Mouse (Mus musculus) lung, postnatal 0 days (tissue): ENCODE measurements around the gene Dera. TPM values are rescaled to one million over a fixed set of nuclear protein-coding genes. Genes with fewer than 3 reads are reported as not detected.
"Not testable (repeated sequence)": the region's sequence is repeated elsewhere in the genome, so short reads cannot be mapped to it uniquely, and the experiment has no call there.

Experiments used
- ATAC-seq: fragments of 200-750 bp; cut with Nextera tagmentation; 2 replicates; pipeline ENCODE4 v1.8.0; 2017; ENCODE audit warnings: moderate library complexity
- DNase-seq: peaks from one replicate; pipeline ENCODE4 v3.0.0-alpha.2; 2016; ENCODE audit warnings: low spot score
- H3K27ac ChIP-seq: fragments of 300-500 bp; sonication (generic); 2 replicates; pipeline ENCODE4 v1.5.1; 2014; ENCODE audit warnings: antibody characterized with exemption, mild to moderate bottlenecking, low read length, mixed read lengths
- H3K27me3 ChIP-seq: fragments of 300-500 bp; sonication (generic); replicated peaks from 2 replicates; pipeline ENCODE4 v1.6.1; 2014; ENCODE audit warnings: low read length, mixed read lengths; ENCODE audit not compliant: insufficient read depth
- H3K36me3 ChIP-seq: fragments of 300-500 bp; sonication (generic); 2 replicates; pipeline ENCODE4 v1.6.1; 2014; ENCODE audit warnings: low read length, mixed read lengths; ENCODE audit not compliant: insufficient read depth
- H3K4me1 ChIP-seq: fragments of 300-500 bp; sonication (generic); 2 replicates; pipeline ENCODE4 v1.6.1; 2014; ENCODE audit warnings: antibody characterized with exemption, low read depth, low read length, mixed read lengths; ENCODE audit not compliant: insufficient read depth
- H3K4me2 ChIP-seq: fragments of 300-500 bp; sonication (generic); replicated peaks from 2 replicates; pipeline ENCODE4 v1.6.1; 2014; ENCODE audit warnings: low read depth, mild to moderate bottlenecking, low read length, moderate library complexity, mixed read lengths
- H3K4me3 ChIP-seq: fragments of 300-500 bp; sonication (generic); 2 replicates; pipeline ENCODE4 v1.5.1; 2014; ENCODE audit warnings: low read depth, low read length
- H3K9ac ChIP-seq: fragments of 300-500 bp; sonication (generic); replicated peaks from 2 replicates; pipeline ENCODE4 v1.6.1; 2014; ENCODE audit warnings: low read depth, mild to moderate bottlenecking
- H3K9me3 ChIP-seq: fragments of 300-500 bp; sonication (generic); 2 replicates; pipeline ENCODE4 v1.6.1; 2016; ENCODE audit warnings: low read length, mixed read lengths
- CTCF ChIP-seq: IDR thresholded peaks from 2 replicates; pipeline ENCODE4 v1.5.1; 2016; ENCODE audit warnings: antibody characterized with exemption, mild to moderate bottlenecking
- EP300 ChIP-seq: IDR thresholded peaks from 2 replicates; pipeline ENCODE4 v1.6.1; 2016; ENCODE audit warnings: antibody characterized with exemption, mild to moderate bottlenecking, control low read depth
- WGBS: fragments of 180-500 bp; shearing (Covaris S2); extraction: QIAGEN DNeasy Blood & Tissue Kit; methylation state at CpG from one replicate; pipeline ENCODE4 v1.1.7; 2014; 5-methylcytosine and 5-hydroxymethylcytosine counted together
- polyA plus RNA-seq: library from polyadenylated mRNA; unstranded; fragments of >200 nt; fragmentation: Nextera tagmentation; extraction: Ambion mirVana; gene quantifications from 2 replicates; pipeline ENCODE4 v1.2.1, GENCODE M21; 2015

The Dera gene
- 29.4 and 30.7 TPM in 2 replicates for polyA plus RNA-seq

GRCm38 (mm10) chr6:137754056-137754856 lies at the start of gene Dera:
Gene Dera, plus strand, starts transcription at chr6:137754546.
- H3K4me2 ChIP-seq: peak within 1 kb of the TSS; percentile 66
- 0 out of 2 replicates have a peak, but pooled peaks have one; percentile 1 for TF ChIP-seq CTCF
- no peak for TF ChIP-seq EP300
- no peaks in the 10 kb centered on the region for H3K4me1 ChIP-seq
- peak within 1 kb of the TSS; percentile 39; the same call in 1 of the 2 replicates for H3K9ac ChIP-seq
- H3K27me3 ChIP-seq: no peaks in the 10 kb centered on the region
- peak; percentile 92 for DNase-seq
- H3K9me3 ChIP-seq: no peaks in the 10 kb centered on the region
- ATAC-seq: peak; percentile 94
- WGBS: 12% methylated on average over 24 of the region's 26 CpGs
- peak within 1 kb of the TSS; percentile 55 for H3K4me3 ChIP-seq
- H3K27ac ChIP-seq: 0 out of 2 replicates have a peak within 1 kb of the TSS, but pooled peaks have one; percentile 16
- H3K36me3 ChIP-seq: peaks cover 18% of the 10 kb centered on the region; the same call in 1 of the 2 replicates

GRCm38 (mm10) chr6:137706209-137706608 lies 48.1 kb upstream of the Dera start:
- H3K36me3 ChIP-seq: no peaks in the 10 kb centered on the region
- H3K27ac ChIP-seq: no peak overlapping the region
- H3K9ac ChIP-seq: no peak overlapping the region
- H3K4me2 ChIP-seq: no peak overlapping the region
- 90% methylated on average over 10 of the region's 10 CpGs for WGBS
- DNase-seq (no peak), ATAC-seq (no peak)
- no peaks in the 10 kb centered on the region for H3K9me3 ChIP-seq
- H3K27me3 ChIP-seq: no peaks in the 10 kb centered on the region
- no peak overlapping the region for H3K4me3 ChIP-seq
- TF ChIP-seq CTCF (no peak), EP300 (no peak)
- H3K4me1 ChIP-seq: no peaks in the 10 kb centered on the region

- H3K27me3 ChIP-seq, H3K9me3 ChIP-seq, H3K4me2 ChIP-seq, H3K9ac ChIP-seq, DNase-seq, H3K4me3 ChIP-seq, ATAC-seq, H3K36me3 ChIP-seq, H3K27ac ChIP-seq, H3K4me1 ChIP-seq: not testable (repeated sequence)
- 71% methylated on average over 13 of the region's 13 CpGs for WGBS
Measured at GRCm38 (mm10) chr6:137708726-137709405, 45.5 kb upstream of the Dera start.

GRCm38 (mm10) chr6:137710179-137711037 lies 43.9 kb upstream of the Dera start:
- TF ChIP-seq EP300: no peak
- TF ChIP-seq CTCF: no peak
- ATAC-seq (peak; percentile 50; the same call in 1 of the 2 replicates), DNase-seq (peak; percentile 70)
- no peak overlapping the region for H3K4me2 ChIP-seq
- 58% methylated on average over 14 of the region's 14 CpGs for WGBS
- no peak overlapping the region for H3K27ac ChIP-seq
- no peaks in the 10 kb centered on the region for H3K27me3 ChIP-seq
- no peak overlapping the region for H3K4me3 ChIP-seq
- H3K9me3 ChIP-seq: no peaks in the 10 kb centered on the region
- no peaks in the 10 kb centered on the region for H3K4me1 ChIP-seq
- no peaks in the 10 kb centered on the region for H3K36me3 ChIP-seq
- H3K9ac ChIP-seq: no peak overlapping the region

GRCm38 (mm10) chr6:137712654-137713309 lies 41.6 kb upstream of the Dera start:
- ATAC-seq (no peak), DNase-seq (no peak)
- Histone ChIP-seq H3K36me3 (no peaks in the 10 kb centered on the region), H3K27me3 (no peaks in the 10 kb centered on the region), H3K4me1 (no peaks in the 10 kb centered on the region), H3K9ac (no peak overlapping the region), H3K9me3 (no peaks in the 10 kb centered on the region), H3K4me3 (no peak overlapping the region), H3K27ac (no peak overlapping the region), H3K4me2 (no peak overlapping the region)
- TF ChIP-seq CTCF: no peak
- TF ChIP-seq EP300: no peak
- WGBS: 57% methylated on average over 7 of the region's 7 CpGs
